Mouse (Mus musculus) bone marrow macrophage, adult 2 months (primary cell): ENCODE measurements at regions not wholly inside any gene's neighbourhood (a gene's known extent, or its start where the extent isn't known, plus 50 kb on each side); places are given as distances from the start of the nearest gene placed in this dataset.

Experiments
- H3K27ac ChIP-seq: 2 replicates; pipeline ENCODE4 v1.5.1; 2012; ENCODE audit warnings: low read depth, low read length; ENCODE audit not compliant: insufficient read depth
- H3K4me1 ChIP-seq: 2 replicates; pipeline ENCODE4 v1.6.1; 2012; ENCODE audit warnings: low read length; ENCODE audit not compliant: control insufficient read depth, insufficient read depth
- H3K4me3 ChIP-seq: 2 replicates; pipeline ENCODE4 v1.5.1; 2012; ENCODE audit warnings: mild to moderate bottlenecking, low read length, moderate library complexity; ENCODE audit not compliant: insufficient read depth
- CTCF ChIP-seq: IDR thresholded peaks from 2 replicates; pipeline ENCODE4 v1.5.1; 2012; ENCODE audit warnings: low read depth, mild to moderate bottlenecking, low read length, moderate library complexity
- POLR2A ChIP-seq: IDR thresholded peaks from 2 replicates; pipeline ENCODE4 v1.6.1; 2012; ENCODE audit warnings: mild to moderate bottlenecking, low read depth, low read length, borderline replicate concordance

GRCm38 (mm10) chr2:74201608-74202323 lies 290.6 kb upstream of the Atp5g3 start:
- Histone ChIP-seq H3K4me3 (no peak overlapping the region), H3K4me1 (no peaks in the 10 kb centered on the region), H3K27ac (no peak overlapping the region)
- TF ChIP-seq CTCF: no peak
- no peak for TF ChIP-seq POLR2A

GRCm38 (mm10) chr2:74199550-74199949 lies 288.4 kb upstream of the Atp5g3 start:
- no peak overlapping the region for H3K4me3 ChIP-seq
- TF ChIP-seq POLR2A (no peak), CTCF (no peak)
- no peaks in the 10 kb centered on the region for H3K4me1 ChIP-seq
- no peak overlapping the region for H3K27ac ChIP-seq

GRCm38 (mm10) chr2:74187963-74188790 lies 277.1 kb upstream of the Atp5g3 start:
- no peak for TF ChIP-seq POLR2A
- TF ChIP-seq CTCF: no peak
- H3K27ac ChIP-seq: no peak overlapping the region
- no peak overlapping the region for H3K4me3 ChIP-seq
- H3K4me1 ChIP-seq: no peaks in the 10 kb centered on the region

DNA sequence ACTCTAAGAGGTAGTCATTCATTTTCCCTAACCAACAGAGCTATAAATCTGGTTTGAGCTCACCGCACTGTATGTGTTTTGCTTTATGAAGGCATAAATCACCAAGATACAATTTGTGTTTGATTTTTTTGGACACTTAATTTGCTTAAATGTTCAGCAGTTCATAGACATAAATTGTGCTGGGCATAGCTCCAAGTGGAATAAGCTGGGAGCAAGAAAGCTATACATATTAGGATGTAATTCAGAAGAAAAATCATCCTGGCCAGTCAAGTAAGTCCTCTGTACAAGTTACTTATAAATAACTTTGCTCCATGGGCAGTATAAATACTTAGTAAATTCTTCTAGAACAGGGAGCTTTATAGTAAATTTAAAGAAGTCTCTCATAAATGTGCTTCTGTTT lies 267.0 kb upstream of the Atp5g3 start:
- Histone ChIP-seq H3K4me1 (no peaks in the 10 kb centered on the region), H3K27ac (no peak overlapping the region), H3K4me3 (no peak overlapping the region)
- TF ChIP-seq POLR2A (no peak), CTCF (no peak)

- Histone ChIP-seq H3K4me3 (no peak overlapping the region), H3K27ac (no peak overlapping the region), H3K4me1 (no peaks in the 10 kb centered on the region)
- TF ChIP-seq CTCF (no peak), POLR2A (no peak)
These were observed 257.8 kb upstream of the Atp5g3 start for GRCm38 (mm10) chr2:74168776-74169570.

DNA sequence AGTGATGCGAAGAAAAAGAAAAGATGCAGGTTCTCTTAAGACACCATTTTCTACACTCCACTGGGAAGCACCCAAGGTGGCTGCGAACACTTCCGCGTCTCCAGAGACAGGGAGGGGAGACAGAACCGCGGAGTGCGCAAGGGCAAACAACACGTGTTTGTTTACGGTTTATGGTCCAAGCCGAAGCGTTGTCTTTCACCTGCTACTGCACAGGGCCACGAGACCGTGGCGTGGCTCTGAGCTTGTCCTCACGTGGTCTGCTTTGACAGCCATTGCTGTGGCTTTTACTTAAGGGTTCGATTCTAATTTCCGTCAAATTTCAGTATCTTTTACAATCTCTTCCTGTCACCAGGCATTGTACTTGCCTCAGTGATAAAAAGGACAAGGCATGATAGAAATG lies 257.2 kb upstream of the Atp5g3 start:
- H3K27ac ChIP-seq: no peak overlapping the region
- no peaks in the 10 kb centered on the region for H3K4me1 ChIP-seq
- no peak overlapping the region for H3K4me3 ChIP-seq
- TF ChIP-seq CTCF (no peak), POLR2A (no peak)

- H3K27ac ChIP-seq: no peak overlapping the region
- H3K4me1 ChIP-seq: no peaks in the 10 kb centered on the region
- no peak overlapping the region for H3K4me3 ChIP-seq
- no peak for TF ChIP-seq POLR2A
- TF ChIP-seq CTCF: no peak
These were observed 242.9 kb upstream of the Atp5g3 start for GRCm38 (mm10) chr2:74154062-74154461.

DNA sequence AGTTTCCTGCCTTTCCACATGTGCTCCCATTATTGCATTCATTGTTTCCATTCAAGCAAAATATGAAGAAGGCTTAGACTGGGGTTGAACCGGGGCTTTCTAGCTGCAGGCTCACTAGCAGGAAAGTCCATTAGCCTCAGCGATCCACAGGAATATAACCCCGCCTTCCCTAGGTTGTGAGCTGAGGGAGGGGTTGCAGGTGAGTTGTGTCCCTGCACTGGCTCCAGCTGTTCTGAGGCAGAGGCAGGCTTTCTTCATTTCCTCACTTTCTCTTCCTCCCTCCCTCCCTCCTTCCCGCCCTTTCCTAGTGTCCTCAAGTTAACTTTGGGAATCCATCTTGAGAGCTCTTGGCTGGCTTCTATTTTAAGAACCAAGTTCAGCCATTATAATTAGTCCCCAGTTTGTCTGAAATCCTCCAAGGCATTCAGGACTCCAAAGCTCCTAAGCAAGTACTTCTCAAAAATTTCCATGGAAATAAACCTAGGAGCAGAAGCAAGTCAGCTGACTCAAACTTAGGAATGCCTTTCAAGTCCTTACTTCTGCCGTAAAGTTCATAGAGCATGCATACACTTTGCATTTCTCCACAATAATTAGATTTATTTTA lies 242.2 kb upstream of the Atp5g3 start:
- no peaks in the 10 kb centered on the region for H3K4me1 ChIP-seq
- no peak overlapping the region for H3K4me3 ChIP-seq
- no peak overlapping the region for H3K27ac ChIP-seq
- TF ChIP-seq CTCF: no peak
- no peak for TF ChIP-seq POLR2A

GRCm38 (mm10) chr2:74152534-74153246 lies 241.6 kb upstream of the Atp5g3 start:
- Histone ChIP-seq H3K27ac (no peak overlapping the region), H3K4me1 (no peaks in the 10 kb centered on the region), H3K4me3 (no peak overlapping the region)
- TF ChIP-seq POLR2A: no peak
- no peak for TF ChIP-seq CTCF
